Comparison of ENCODE assay signal across 22 mouse cellular contexts in genomic region chr9:102088598-102088997, GRCm38 (mm10).
DNase-seq lines count a peak whose midpoint lies in the region; ATAC-seq and TF ChIP-seq lines count a peak whose summit lies in the region.
"Had no signal": no experiment of that assay in that cellular context is flagged by ENCODE, and none has a peak within 500 bp of the region (broad histone marks: within the 10 kb centered on the region; RNA-seq: fewer than 3 reads in every experiment).

No protein-coding gene starts in this region.

- no peak overlapping the region for H3K9ac ChIP-seq in lung, embryonic 14.5 days
- no peak overlapping the region for H3K9ac ChIP-seq in embryonic facial prominence, embryonic 15.5 days
- H3K9ac ChIP-seq: embryonic facial prominence, embryonic 12.5 days; forebrain, embryonic 12.5 days had no signal

- no peak for TF ChIP-seq CTCF in lung, embryonic 14.5 days (IDR thresholded peaks at IDR 0.05; ENCODE audit: low read depth)

- H3K4me3 ChIP-seq in lung, embryonic 14.5 days (ENCODE audit: low read depth, low read length): no peak overlapping the region
- H3K4me3 ChIP-seq in embryonic facial prominence, embryonic 15.5 days (replicated peaks): no peak overlapping the region
- H3K4me3 ChIP-seq: embryonic facial prominence, embryonic 12.5 days; erythroblast, embryonic 14.5 days; forebrain, embryonic 10.5 days; forebrain, embryonic 12.5 days had no signal

- H3K36me3 ChIP-seq in lung, embryonic 14.5 days (ENCODE audit: insufficient read depth): no peaks in the 10 kb centered on the region
- H3K36me3 ChIP-seq in embryonic facial prominence, embryonic 15.5 days: no peaks in the 10 kb centered on the region
- H3K36me3 ChIP-seq: embryonic facial prominence, embryonic 12.5 days; forebrain, embryonic 10.5 days; forebrain, embryonic 12.5 days had no signal

- no peaks in the 10 kb centered on the region for H3K4me1 ChIP-seq in lung, embryonic 14.5 days (ENCODE audit: insufficient read depth)
- H3K4me1 ChIP-seq in embryonic facial prominence, embryonic 15.5 days: no peaks in the 10 kb centered on the region
- H3K4me1 ChIP-seq: embryonic facial prominence, embryonic 12.5 days had no signal

- no peaks in the 10 kb centered on the region for H3K27me3 ChIP-seq in lung, embryonic 14.5 days (ENCODE audit: insufficient read depth, low read length)
- no peaks in the 10 kb centered on the region for H3K27me3 ChIP-seq in embryonic facial prominence, embryonic 15.5 days
- H3K27me3 ChIP-seq: embryonic facial prominence, embryonic 12.5 days had no signal

- no peak for DNase-seq in lung, embryonic 14.5 days
- DNase-seq in lung, postnatal 25 days (ENCODE audit: low spot score): no peak
- peak; percentile 8 for DNase-seq in urinary bladder, postnatal 14 days (ENCODE audit: low spot score)
- no peak for DNase-seq in urinary bladder, postnatal 10 days (ENCODE audit: low spot score)
- DNase-seq in right cerebral cortex, postnatal 36 days (ENCODE audit: low spot score in 2 of 2): no peak
- DNase-seq: adrenal gland, adult 2 months; adrenal gland, postnatal 10 days; adrenal gland, postnatal 25 days; cerebellum, adult 11 months; cerebellum, adult 18-20 months; cerebellum, adult 8-10 months; cerebellum, adult 9-11 months; cerebellum, postnatal 14 days; cerebellum, postnatal 36 days; embryo, embryonic 11 days had no signal

- peak; percentile 56 for ATAC-seq in lung, embryonic 14.5 days (ENCODE audit: insufficient read depth)
- ATAC-seq in embryonic facial prominence, embryonic 15.5 days (ENCODE audit: insufficient number of reproducible peaks, low FRiP score, low TSS enrichment, low read depth): peak; percentile 66
- ATAC-seq: forebrain, embryonic 14.5 days; forebrain, embryonic 16.5 days had no signal

- no peaks in the 10 kb centered on the region for H3K9me3 ChIP-seq in lung, embryonic 14.5 days (ENCODE audit: low read depth, low read length)
- H3K9me3 ChIP-seq in embryonic facial prominence, embryonic 15.5 days (replicated peaks): no peaks in the 10 kb centered on the region
- H3K9me3 ChIP-seq: embryonic facial prominence, embryonic 12.5 days; forebrain, embryonic 10.5 days; forebrain, embryonic 12.5 days had no signal

- no peak overlapping the region for H3K4me2 ChIP-seq in lung, embryonic 14.5 days
- H3K4me2 ChIP-seq in embryonic facial prominence, embryonic 15.5 days (replicated peaks): no peak overlapping the region
- H3K4me2 ChIP-seq: embryonic facial prominence, embryonic 12.5 days; forebrain, embryonic 12.5 days had no signal

- WGBS in lung, embryonic 14.5 days: 70% methylated on average over 5 of the region's 5 CpGs
- WGBS in embryonic facial prominence, embryonic 15.5 days: 60% methylated on average over 5 of the region's 5 CpGs

- no peak overlapping the region for H3K27ac ChIP-seq in lung, embryonic 14.5 days (ENCODE audit: low read depth)
- no peak overlapping the region for H3K27ac ChIP-seq in embryonic facial prominence, embryonic 15.5 days (replicated peaks)
- H3K27ac ChIP-seq: embryonic facial prominence, embryonic 12.5 days; forebrain, embryonic 10.5 days; forebrain, embryonic 12.5 days had no signal
